In the genomic region with DNA sequence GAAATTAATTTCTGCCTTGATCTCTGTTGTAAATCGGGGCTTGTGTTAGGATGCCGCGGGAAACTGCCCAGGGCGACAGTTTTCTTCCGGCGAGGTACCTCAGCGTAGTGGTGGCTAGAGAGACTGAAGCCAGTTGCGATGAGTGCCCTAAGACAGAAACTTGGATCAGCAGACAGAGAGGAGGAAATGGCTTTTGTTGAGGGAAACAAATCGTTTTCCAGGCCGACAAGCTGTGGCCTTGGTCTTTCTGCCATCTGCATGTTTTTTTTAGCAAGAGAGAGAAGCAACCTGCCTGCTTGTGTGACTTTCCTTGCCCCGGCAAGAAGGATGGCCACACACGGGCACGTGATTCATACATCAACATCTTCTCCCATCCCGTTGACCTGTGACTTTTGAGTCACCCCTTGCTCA, we compare ENCODE assay signal across 17 mouse cellular contexts. TPM values are rescaled to one million over a fixed set of nuclear protein-coding genes. Genes with fewer than 3 reads are reported as not detected.
DNase-seq lines count a peak whose midpoint lies in the region; TF ChIP-seq lines count a peak whose summit lies in the region.
"Had no signal": no experiment of that assay in that cellular context is flagged by ENCODE, and none has a peak within 500 bp of the region (broad histone marks: within the 10 kb centered on the region; RNA-seq: fewer than 3 reads in every experiment).

No protein-coding gene starts in this region.

- H3K27me3 ChIP-seq in myocyte (ENCODE audit: control insufficient read depth, insufficient read depth, insufficient read length) = no peaks in the 10 kb centered on the region
- H3K27me3 ChIP-seq: limb, embryonic 15.5 days; midbrain, embryonic 15.5 days; neural tube, embryonic 12.5 days had no signal

- H3K4me1 ChIP-seq in brown adipose tissue, adult 24 weeks (ENCODE audit: control insufficient read depth, insufficient read depth, insufficient read length, low read length) = peaks cover 53% of the 10 kb centered on the region

- no peak for TF ChIP-seq POLR2A in myocyte (IDR thresholded peaks at IDR 0.05; ENCODE audit: insufficient read length, low read depth)

- H3K36me3 ChIP-seq in myocyte (ENCODE audit: control insufficient read depth, insufficient read depth) = no peaks in the 10 kb centered on the region
- H3K36me3 ChIP-seq: embryonic facial prominence, embryonic 10.5 days; limb, embryonic 15.5 days; midbrain, embryonic 15.5 days; neural tube, embryonic 12.5 days had no signal

- H3ac ChIP-seq in myocyte (ENCODE audit: control insufficient read depth, insufficient read length) = no peak overlapping the region

- peak; percentile 56 to 58 for DNase-seq in cerebellum, adult 18-20 months
- DNase-seq in cerebellum, postnatal 4 days (ENCODE audit: low spot score in 2 of 2) = no peak
- peak; percentile 27 for DNase-seq in kidney, postnatal 14 days
- no peak for DNase-seq in kidney, postnatal 10 days
- no peak for DNase-seq in layer of hippocampus, postnatal 25 days (ENCODE audit: extremely low spot score in 1 of 2, low spot score in 1 of 2)
- DNase-seq in urinary bladder, postnatal 25 days (ENCODE audit: low spot score) = no peak
- DNase-seq: B cell, adult 2 months; heart, postnatal 36 days; kidney, adult 11 months; lung, adult 18-20 months; retina, postnatal 1 day had no signal

- H3K4me3 ChIP-seq in brown adipose tissue, adult 24 weeks (ENCODE audit: insufficient read depth, low read depth, low read length) = no peak overlapping the region
- no peak overlapping the region for H3K4me3 ChIP-seq in myocyte
- H3K4me3 ChIP-seq: embryonic facial prominence, embryonic 10.5 days; limb, embryonic 15.5 days; midbrain, embryonic 15.5 days; neural tube, embryonic 12.5 days had no signal

- H3K27ac ChIP-seq in brown adipose tissue, adult 24 weeks (replicated peaks; ENCODE audit: low read depth, low read length) = peak overlapping the region; percentile 60
- H3K27ac ChIP-seq: embryonic facial prominence, embryonic 10.5 days; limb, embryonic 15.5 days; midbrain, embryonic 15.5 days; neural tube, embryonic 12.5 days had no signal

- no peaks in the 10 kb centered on the region for H3K79me2 ChIP-seq in myocyte (ENCODE audit: control insufficient read depth, insufficient read depth)

- H3K4me2 ChIP-seq in myocyte (ENCODE audit: low read depth) = no peak overlapping the region
- H3K4me2 ChIP-seq: limb, embryonic 15.5 days; midbrain, embryonic 15.5 days; neural tube, embryonic 12.5 days had no signal

TF ChIP-seq in myocyte, 11 proteins besides CTCF, POLR2A, EP300 and RAD21:
- TF ChIP-seq SRF (IDR thresholded peaks at IDR 0.05; ENCODE audit: control insufficient read depth, insufficient read length, low read depth) (no peak), USF1 (IDR thresholded peaks at IDR 0.05; ENCODE audit: low read depth) (peak; percentile 10), POLR2AphosphoS2 (IDR thresholded peaks at IDR 0.05; ENCODE audit: insufficient read length, low read depth) (no peak)

RNA-seq across cellular contexts. Expression of a gene that starts 47.2 kb away (rescaled TPM):
- polyA plus RNA-seq in brown adipose tissue, adult 24 weeks (2012; ENCODE audit: insufficient read depth, insufficient read length, missing spikeins) = 8.6 and 12.6 TPM in 2 replicates
- 23.6 TPM for polyA plus RNA-seq in myocyte (2012; fragmentation: generic; extraction: Trizol)
- total RNA-seq in layer of hippocampus, postnatal 25 days (2021) = 10 to 100 TPM; 32.7 to 34.1 TPM

Comparison
In these comparisons a context has a peak if more than half of its experiments do, and no peak if none do; other contexts are left out.
1. DNase-seq: peak in cerebellum, adult 18-20 months (2 of 2) and kidney, postnatal 14 days (single experiment); none in cerebellum, postnatal 4 days (0 of 2), kidney, postnatal 10 days (single experiment), layer of hippocampus, postnatal 25 days (0 of 2) and urinary bladder, postnatal 25 days (single experiment).